Mouse (Mus musculus) midbrain, embryonic 11.5 days (tissue): ENCODE results near the gene Sipa1. TPM values are rescaled to one million over a fixed set of nuclear protein-coding genes. Genes with fewer than 3 reads are reported as not detected.

Experiments
- ATAC-seq: fragments of 200-750 bp; cut with Nextera tagmentation; 2 replicates; pipeline ENCODE4 v1.8.0; 2017; ENCODE audit warnings: moderate TSS enrichment, moderate library complexity; ENCODE audit not compliant: low FRiP score
- DNase-seq: peaks from one replicate; pipeline ENCODE4 v3.0.0; 2015; ENCODE audit warnings: low spot score; ENCODE audit errors: missing footprints
- H3K27ac ChIP-seq: fragments of 300-500 bp; sonication (generic); 2 replicates; pipeline ENCODE4 v1.5.1; 2014; ENCODE audit warnings: low read depth, low read length
- H3K27me3 ChIP-seq: fragments of 300-500 bp; sonication (generic); 2 replicates; pipeline ENCODE4 v1.6.1; 2014; ENCODE audit warnings: mild to moderate bottlenecking, low read length, moderate library complexity, mixed read lengths; ENCODE audit not compliant: control insufficient read depth, insufficient read depth
- H3K36me3 ChIP-seq: fragments of 300-500 bp; sonication (generic); 2 replicates; pipeline ENCODE4 v1.6.1; 2014; ENCODE audit warnings: mild to moderate bottlenecking, low read length, moderate library complexity, mixed read lengths; ENCODE audit not compliant: control insufficient read depth, insufficient read depth
- H3K4me1 ChIP-seq: fragments of 300-500 bp; sonication (generic); 2 replicates; pipeline ENCODE4 v1.6.1; 2014; ENCODE audit warnings: low read length; ENCODE audit not compliant: control insufficient read depth, insufficient read depth
- H3K4me2 ChIP-seq: fragments of 300-500 bp; sonication (generic); 2 replicates; pipeline ENCODE4 v1.6.1; 2014; ENCODE audit warnings: mild to moderate bottlenecking, moderate library complexity
- H3K4me3 ChIP-seq: fragments of 300-500 bp; sonication (generic); 2 replicates; pipeline ENCODE4 v1.5.1; 2014; ENCODE audit warnings: low read depth, low read length
- H3K9ac ChIP-seq: fragments of 300-500 bp; sonication (generic); 2 replicates; pipeline ENCODE4 v1.6.1; 2014; ENCODE audit warnings: low read length
- H3K9me3 ChIP-seq: fragments of 300-500 bp; sonication (generic); 2 replicates; pipeline ENCODE4 v1.6.1; 2016; ENCODE audit warnings: low read length; ENCODE audit not compliant: control insufficient read depth
- WGBS: fragments of 180-500 bp; shearing (Covaris S2); extraction: QIAGEN DNeasy Blood & Tissue Kit; methylation state at CpG from one replicate; pipeline ENCODE4 v1.1.7; 2014; 5-methylcytosine and 5-hydroxymethylcytosine counted together
- polyA plus RNA-seq: library from polyadenylated mRNA; unstranded; fragments of >200 nt; fragmentation: Nextera tagmentation; extraction: Ambion mirVana; gene quantifications from 2 replicates; pipeline ENCODE4 v1.2.1, GENCODE M21; 2014

Sipa1 gene
- polyA plus RNA-seq, 1 experiment from 2014 or later, result 10.9 TPM

- H3K4me2 ChIP-seq, result peak overlapping the region; percentile 65
- DNase-seq (peak; percentile 93), ATAC-seq (peak; percentile 86)
- H3K4me1 ChIP-seq, result peaks cover 22% of the 10 kb centered on the region
- H3K9me3 ChIP-seq, result no peaks in the 10 kb centered on the region
- peaks cover 20% of the 10 kb centered on the region; the same call in 1 of the 2 replicates for H3K36me3 ChIP-seq
- H3K27me3 ChIP-seq, result peaks cover 2% of the 10 kb centered on the region; the same call in 1 of the 2 replicates
- H3K9ac ChIP-seq, result peak overlapping the region; percentile 54
- H3K4me3 ChIP-seq, result peak overlapping the region; percentile 33
- no peak overlapping the region for H3K27ac ChIP-seq
- WGBS, result 5% methylated on average over 41 of the region's 41 CpGs
These were observed 32.4 kb upstream of the Sipa1 start for GRCm38 (mm10) chr19:5695849-5696462.

GRCm38 (mm10) chr19:5693801-5694200 is 30.3 kb upstream of the Sipa1 start:
- H3K4me1 ChIP-seq, result peaks cover 34% of the 10 kb centered on the region
- H3K36me3 ChIP-seq, result peaks cover 11% of the 10 kb centered on the region; the same call in 1 of the 2 replicates
- H3K9me3 ChIP-seq, result no peaks in the 10 kb centered on the region
- no peak overlapping the region for H3K27ac ChIP-seq
- peaks cover 2% of the 10 kb centered on the region; the same call in 1 of the 2 replicates for H3K27me3 ChIP-seq
- no peak overlapping the region for H3K4me3 ChIP-seq
- no peak overlapping the region for H3K9ac ChIP-seq
- 86% methylated on average over 6 of the region's 6 CpGs for WGBS
- ATAC-seq (no peak), DNase-seq (no peak)
- no peak overlapping the region for H3K4me2 ChIP-seq

GRCm38 (mm10) chr19:5692913-5693396 is 29.4 kb upstream of the Sipa1 start:
- no peak overlapping the region for H3K9ac ChIP-seq
- peaks cover 36% of the 10 kb centered on the region for H3K4me1 ChIP-seq
- no peak overlapping the region for H3K4me3 ChIP-seq
- H3K27me3 ChIP-seq, result peaks cover 2% of the 10 kb centered on the region; the same call in 1 of the 2 replicates
- peaks cover 11% of the 10 kb centered on the region; the same call in 1 of the 2 replicates for H3K36me3 ChIP-seq
- 86% methylated on average over 10 of the region's 10 CpGs for WGBS
- H3K27ac ChIP-seq, result no peak overlapping the region
- DNase-seq (no peak), ATAC-seq (no peak)
- H3K4me2 ChIP-seq, result no peak overlapping the region; the same call in 1 of the 2 replicates
- H3K9me3 ChIP-seq, result no peaks in the 10 kb centered on the region

GRCm38 (mm10) chr19:5692086-5692912 is 28.8 kb upstream of the Sipa1 start:
- 75% methylated on average over 10 of the region's 10 CpGs for WGBS
- peaks cover 2% of the 10 kb centered on the region; the same call in 1 of the 2 replicates for H3K27me3 ChIP-seq
- H3K36me3 ChIP-seq, result peaks cover 4% of the 10 kb centered on the region; the same call in 1 of the 2 replicates
- 0 out of 2 replicates have a peak overlapping the region, but pooled peaks have one; percentile 8 for H3K27ac ChIP-seq
- ATAC-seq (no peak), DNase-seq (no peak)
- H3K9me3 ChIP-seq, result no peaks in the 10 kb centered on the region
- no peak overlapping the region for H3K4me2 ChIP-seq
- H3K4me1 ChIP-seq, result peaks cover 43% of the 10 kb centered on the region
- H3K4me3 ChIP-seq, result no peak overlapping the region
- H3K9ac ChIP-seq, result peak overlapping the region; percentile 14; the same call in 1 of the 2 replicates

- no peak overlapping the region for H3K27ac ChIP-seq
- peaks cover 2% of the 10 kb centered on the region; the same call in 1 of the 2 replicates for H3K27me3 ChIP-seq
- H3K4me3 ChIP-seq, result no peak overlapping the region
- H3K4me1 ChIP-seq, result peaks cover 43% of the 10 kb centered on the region
- H3K9me3 ChIP-seq, result no peaks in the 10 kb centered on the region
- H3K36me3 ChIP-seq, result peaks cover 2% of the 10 kb centered on the region; the same call in 1 of the 2 replicates
- peak overlapping the region; percentile 34; the same call in 1 of the 2 replicates for H3K9ac ChIP-seq
- 90% methylated on average over 5 of the region's 5 CpGs for WGBS
- H3K4me2 ChIP-seq, result 0 out of 2 replicates have a peak overlapping the region, but pooled peaks have one; percentile 8
- ATAC-seq (no peak), DNase-seq (no peak)
These were observed 28.1 kb upstream of the Sipa1 start for GRCm38 (mm10) chr19:5691601-5692000.

- Histone ChIP-seq H3K4me2 (peak overlapping the region; percentile 99), H3K4me3 (peak overlapping the region; percentile 90), H3K4me1 (peaks cover 35% of the 10 kb centered on the region), H3K27me3 (peaks cover 2% of the 10 kb centered on the region; the same call in 1 of the 2 replicates), H3K9ac (peak overlapping the region; percentile 73), H3K27ac (no peak overlapping the region), H3K36me3 (peaks cover 9% of the 10 kb centered on the region), H3K9me3 (no peaks in the 10 kb centered on the region)
- DNase-seq, result no peak
- 79% methylated on average over 15 of the region's 15 CpGs for WGBS
- ATAC-seq, result no peak
These were observed 26.8 kb upstream of the Sipa1 start for GRCm38 (mm10) chr19:5690343-5690735.

DNA sequence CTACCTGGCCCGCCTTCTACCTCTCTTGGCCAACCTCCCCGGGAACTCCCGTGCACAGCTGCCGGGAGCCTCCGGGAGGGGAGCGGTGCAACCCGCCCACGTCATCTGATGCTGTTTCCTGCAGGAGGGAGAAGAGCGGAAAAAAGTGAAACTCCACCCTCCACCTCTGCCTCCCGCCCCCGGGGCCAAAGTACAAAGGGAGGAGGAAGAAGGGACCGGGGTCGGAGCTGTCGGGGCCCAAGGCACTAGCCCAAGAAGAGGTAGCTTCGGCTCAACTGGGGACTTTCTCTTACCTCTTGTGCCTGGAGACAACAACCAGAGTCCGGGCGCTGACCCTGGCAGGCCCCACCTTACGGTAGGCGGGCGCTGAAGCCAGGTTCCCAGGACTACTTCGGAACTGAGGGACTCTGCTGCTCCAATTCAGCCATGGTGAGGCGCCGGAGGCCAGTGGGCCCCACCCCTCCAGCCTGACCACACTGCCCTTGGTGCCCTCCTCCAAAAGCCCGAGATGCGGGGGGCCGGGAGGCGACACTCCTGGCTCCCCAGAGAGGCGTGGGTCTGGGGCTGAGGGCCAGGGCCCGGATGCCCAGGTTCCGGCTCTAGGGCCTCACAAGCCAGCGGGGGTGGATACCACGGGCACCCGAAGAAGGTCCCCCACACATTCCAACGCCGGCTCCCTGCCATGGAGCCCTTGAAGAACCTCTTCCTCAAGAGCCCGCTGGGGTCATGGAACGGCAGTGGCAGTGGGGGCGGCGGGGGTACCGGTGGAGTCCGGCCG is 26.2 kb upstream of the Sipa1 start:
- peak; percentile 92 for DNase-seq
- peak; percentile 15; the same call in 1 of the 2 replicates for ATAC-seq
- H3K9ac ChIP-seq, result peak overlapping the region; percentile 73
- H3K27ac ChIP-seq, result peak overlapping the region; percentile 62
- peak overlapping the region; percentile 90 for H3K4me3 ChIP-seq
- WGBS, result 14% methylated on average over 42 of the region's 42 CpGs
- no peaks in the 10 kb centered on the region for H3K27me3 ChIP-seq
- H3K36me3 ChIP-seq, result peaks cover 13% of the 10 kb centered on the region
- H3K9me3 ChIP-seq, result no peaks in the 10 kb centered on the region
- H3K4me1 ChIP-seq, result peaks cover 33% of the 10 kb centered on the region
- H3K4me2 ChIP-seq, result peak overlapping the region; percentile 99

DNA sequence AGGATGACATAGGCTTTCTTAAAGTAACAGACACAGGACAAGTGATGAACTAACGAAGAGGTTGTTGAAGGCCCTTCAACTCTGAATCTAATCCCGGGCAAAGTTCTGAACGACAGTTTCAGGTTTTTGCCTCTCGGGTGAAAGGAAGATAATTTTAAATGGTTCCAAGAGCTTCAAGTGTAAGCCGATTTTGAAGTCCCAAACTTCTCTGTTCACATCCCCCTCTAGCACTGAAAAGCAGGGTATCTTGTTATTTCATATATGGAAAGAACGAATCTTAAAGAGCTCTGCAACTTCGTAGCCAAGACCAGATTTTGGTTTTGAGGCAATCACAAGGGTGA is 25.6 kb upstream of the Sipa1 start:
- Histone ChIP-seq H3K27me3 (no peaks in the 10 kb centered on the region), H3K4me1 (peaks cover 33% of the 10 kb centered on the region), H3K9ac (peak overlapping the region; percentile 73), H3K27ac (peak overlapping the region; percentile 62), H3K9me3 (no peaks in the 10 kb centered on the region), H3K4me3 (peak overlapping the region; percentile 90), H3K36me3 (peaks cover 14% of the 10 kb centered on the region), H3K4me2 (peak overlapping the region; percentile 99)
- ATAC-seq (no peak), DNase-seq (no peak)
- under 1% methylated on average over 7 of the region's 7 CpGs for WGBS
